Mouse (Mus musculus) MEL (cell line): ENCODE measurements around the gene Dnm2.

Experiments
- EP300 ChIP-seq, 2 experiments: IDR thresholded peaks; 2 replicates each; pipeline ENCODE4 v1.6.1; 2011; ENCODE audit warnings: improper control_type of control experiment in 2 of 2, low read length in 2 of 2, low read depth in 1 of 2, mild to moderate bottlenecking in 1 of 2
- POLR2A ChIP-seq, 2 experiments: IDR thresholded peaks; 2 replicates each; pipeline ENCODE4 v1.6.1; 2011 to 2012; ENCODE audit warnings: low read length in 2 of 2, mild to moderate bottlenecking in 2 of 2, control low read depth in 1 of 2, improper control_type of control experiment in 1 of 2, low read depth in 1 of 2, moderate library complexity in 1 of 2; ENCODE audit not compliant: control insufficient read depth in 1 of 2, insufficient read depth in 1 of 2, poor library complexity in 1 of 2

- TF ChIP-seq POLR2A (IDR thresholded peaks at IDR 0.05; ENCODE audit: control insufficient read depth in 1 of 2, insufficient read depth in 1 of 2, low read depth in 1 of 2, low read length in 2 of 2, poor library complexity in 1 of 2) (no peak), EP300 (IDR thresholded peaks at IDR 0.05; ENCODE audit: low read depth in 1 of 2, low read length in 2 of 2) (no peak)
Observed at GRCm38 (mm10) chr9:21445081-21445744, 20.5 kb downstream of the Dnm2 start.
